Mouse (Mus musculus) lung, embryonic 14.5 days (tissue): ENCODE measurements around the gene Ttll13. TPM values are rescaled to one million over a fixed set of nuclear protein-coding genes. Genes with fewer than 3 reads are reported as not detected.

Experiments used
- ATAC-seq: fragments of 200-750 bp; cut with Nextera tagmentation; 2 replicates; pipeline ENCODE4 v1.8.0; 2017; ENCODE audit warnings: mild to moderate bottlenecking, moderate TSS enrichment, moderate library complexity; ENCODE audit not compliant: insufficient read depth
- DNase-seq: peaks from one replicate; pipeline ENCODE4 v3.0.0-alpha.2; 2015
- H3K27ac ChIP-seq: fragments of 300-500 bp; sonication (generic); 2 replicates; pipeline ENCODE4 v1.5.1; 2014; ENCODE audit warnings: low read depth, mild to moderate bottlenecking, moderate library complexity
- H3K27me3 ChIP-seq: fragments of 300-500 bp; sonication (generic); 2 replicates; pipeline ENCODE4 v1.6.1; 2014; ENCODE audit warnings: low read length, control low read depth; ENCODE audit not compliant: insufficient read depth
- H3K36me3 ChIP-seq: fragments of 300-500 bp; sonication (generic); 2 replicates; pipeline ENCODE4 v1.6.1; 2014; ENCODE audit warnings: control low read depth; ENCODE audit not compliant: insufficient read depth
- H3K4me1 ChIP-seq: fragments of 300-500 bp; sonication (generic); 2 replicates; pipeline ENCODE4 v1.6.1; 2014; ENCODE audit warnings: antibody characterized with exemption, control low read depth; ENCODE audit not compliant: insufficient read depth
- H3K4me2 ChIP-seq: fragments of 300-500 bp; sonication (generic); 2 replicates; pipeline ENCODE4 v1.6.1; 2014; ENCODE audit warnings: mild to moderate bottlenecking
- H3K4me3 ChIP-seq: fragments of 300-500 bp; sonication (generic); 2 replicates; pipeline ENCODE4 v1.5.1; 2014; ENCODE audit warnings: low read depth, low read length
- H3K9ac ChIP-seq: fragments of 300-500 bp; sonication (generic); 2 replicates; pipeline ENCODE4 v1.6.1; 2014
- H3K9me3 ChIP-seq: fragments of 300-500 bp; sonication (generic); 2 replicates; pipeline ENCODE4 v1.6.1; 2016; ENCODE audit warnings: low read depth, low read length, control low read depth
- CTCF ChIP-seq: IDR thresholded peaks from 2 replicates; pipeline ENCODE4 v1.5.1; 2016; ENCODE audit warnings: antibody characterized with exemption, low read depth
- WGBS: fragments of 180-500 bp; shearing (Covaris S2); extraction: QIAGEN DNeasy Blood & Tissue Kit; methylation state at CpG from one replicate; pipeline ENCODE4 v1.1.7; 2014; 5-methylcytosine and 5-hydroxymethylcytosine counted together
- polyA plus RNA-seq: library from polyadenylated mRNA; unstranded; fragments of >200 nt; fragmentation: Nextera tagmentation; extraction: Ambion mirVana; gene quantifications from 2 replicates; pipeline ENCODE4 v1.2.1, GENCODE M21; 2014

The Ttll13 gene
- polyA plus RNA-seq, 1 experiment from 2014 or later = 0.71 TPM

DNA sequence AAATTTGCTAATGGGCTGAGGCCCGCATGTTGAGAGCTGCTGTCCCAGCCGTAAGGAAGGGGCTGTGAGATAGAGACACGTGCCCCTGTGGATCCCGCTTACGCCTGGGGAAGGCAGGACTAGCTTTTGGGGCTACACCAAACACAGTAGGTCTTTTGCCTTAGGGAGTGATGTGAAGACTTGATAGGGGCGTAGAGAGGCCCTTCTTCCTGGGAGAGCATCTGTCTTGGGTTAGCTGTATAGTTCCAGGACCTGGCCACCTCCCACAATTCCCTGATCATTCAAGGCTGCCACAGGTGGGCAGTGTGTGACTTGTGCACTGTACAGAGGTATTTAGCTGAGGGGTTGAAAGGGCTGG, 45.6 kb upstream of the Ttll13 start:
- Histone ChIP-seq H3K27me3 (no peaks in the 10 kb centered on the region), H3K4me3 (no peak overlapping the region), H3K4me2 (peak overlapping the region; percentile 95; the same call in 1 of the 2 replicates), H3K9me3 (no peaks in the 10 kb centered on the region), H3K36me3 (0 out of 2 replicates have a peak, but pooled peaks cover 4% of the 10 kb centered on the region), H3K27ac (no peak overlapping the region), H3K9ac (no peak overlapping the region), H3K4me1 (peaks cover 8% of the 10 kb centered on the region)
- 79% methylated on average over 6 of the region's 6 CpGs for WGBS
- ATAC-seq = no peak
- DNase-seq = no peak
- TF ChIP-seq CTCF = no peak

DNA sequence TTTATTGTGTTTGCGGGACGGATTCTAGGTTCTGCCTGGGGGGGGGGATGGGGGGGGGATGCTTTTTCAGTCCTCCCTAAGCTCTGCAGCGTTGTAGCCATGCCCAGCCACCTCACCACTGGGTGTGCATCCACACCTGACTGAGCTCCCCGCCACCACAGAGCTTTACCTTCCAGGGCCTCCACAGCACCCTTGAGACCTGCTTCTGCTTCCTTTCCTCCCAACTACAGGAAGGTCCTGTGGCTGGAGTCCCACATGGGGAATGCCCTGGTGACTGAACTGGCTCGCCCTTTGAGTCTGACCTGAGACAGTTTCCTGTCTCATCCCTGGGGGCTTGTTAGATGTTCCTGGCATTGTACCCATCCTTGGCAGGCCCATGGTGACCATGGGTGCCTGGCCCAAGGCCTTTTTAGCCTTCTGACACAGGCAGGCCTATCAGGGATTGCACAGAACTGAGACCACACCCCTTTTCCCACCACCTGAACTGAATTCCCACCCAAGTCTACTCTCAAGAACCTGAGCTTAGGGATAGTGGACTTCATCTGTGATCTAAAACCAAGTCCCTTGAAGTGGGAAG, 45.1 kb upstream of the Ttll13 start:
- H3K4me1 ChIP-seq = peaks cover 8% of the 10 kb centered on the region
- no peaks in the 10 kb centered on the region for H3K27me3 ChIP-seq
- H3K9ac ChIP-seq = no peak overlapping the region
- no peak for DNase-seq
- H3K4me3 ChIP-seq = no peak overlapping the region
- no peak for TF ChIP-seq CTCF
- H3K9me3 ChIP-seq = no peaks in the 10 kb centered on the region
- H3K27ac ChIP-seq = no peak overlapping the region
- ATAC-seq = no peak
- 0 out of 2 replicates have a peak, but pooled peaks cover 4% of the 10 kb centered on the region for H3K36me3 ChIP-seq
- H3K4me2 ChIP-seq = no peak overlapping the region
- 89% methylated on average over 5 of the region's 5 CpGs for WGBS

DNA sequence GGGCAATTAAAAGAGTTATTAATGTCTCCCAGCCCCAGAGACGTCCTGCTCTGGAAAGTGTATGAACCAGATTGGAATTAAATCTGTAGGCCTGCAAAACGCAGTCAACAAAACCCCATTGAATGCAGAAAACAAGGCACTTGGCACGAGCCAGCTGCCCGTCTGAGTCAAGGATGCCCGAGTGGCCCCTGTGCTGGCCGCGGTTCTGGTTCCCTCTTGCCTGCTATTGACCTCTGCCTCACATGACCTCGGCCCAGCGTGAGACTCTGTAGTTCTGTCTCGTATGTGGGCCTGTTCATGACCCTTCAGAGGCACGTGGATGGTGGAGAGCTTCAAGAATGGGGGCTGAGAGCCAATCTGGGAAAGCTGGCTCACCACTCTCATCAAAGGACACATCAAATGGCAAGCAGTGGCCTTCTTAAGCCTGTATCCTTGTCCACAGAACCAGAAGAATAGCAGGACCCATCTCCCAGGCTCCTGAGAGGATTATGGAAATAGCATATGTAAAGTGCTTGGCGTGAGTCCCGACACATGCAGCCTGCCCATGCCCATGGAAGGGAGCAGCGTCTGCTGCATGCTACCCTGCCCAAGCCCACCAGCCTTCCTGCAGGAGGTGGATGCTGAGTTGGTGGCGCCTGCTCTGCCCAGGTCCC, 44.2 kb upstream of the Ttll13 start:
- no peak overlapping the region for H3K9ac ChIP-seq
- WGBS = 80% methylated on average over 15 of the region's 15 CpGs
- no peak overlapping the region for H3K4me3 ChIP-seq
- no peaks in the 10 kb centered on the region for H3K27me3 ChIP-seq
- peaks cover 8% of the 10 kb centered on the region for H3K4me1 ChIP-seq
- H3K36me3 ChIP-seq = 0 out of 2 replicates have a peak, but pooled peaks cover 4% of the 10 kb centered on the region
- no peak overlapping the region for H3K4me2 ChIP-seq
- H3K27ac ChIP-seq = no peak overlapping the region
- TF ChIP-seq CTCF = no peak
- no peaks in the 10 kb centered on the region for H3K9me3 ChIP-seq
- DNase-seq (no peak), ATAC-seq (no peak)

DNA sequence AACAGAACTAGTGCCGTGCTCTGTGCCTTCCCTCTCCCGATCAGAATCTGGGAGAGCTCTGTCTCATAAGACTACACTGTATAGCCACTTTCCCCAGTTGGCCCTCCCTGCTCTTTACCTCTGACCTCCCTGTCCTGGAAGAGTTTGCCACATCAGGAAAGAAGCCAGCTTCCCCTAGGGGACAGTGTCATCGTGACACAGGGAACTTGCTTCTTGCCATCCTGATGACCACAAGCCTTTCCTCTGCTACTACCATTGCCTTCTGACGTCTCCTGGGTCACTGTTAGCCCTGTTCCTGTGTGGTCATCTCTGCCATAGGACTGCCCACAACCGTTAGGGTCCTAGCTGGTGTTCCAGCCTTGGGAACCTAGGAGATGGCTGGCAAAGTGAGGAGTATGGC, 43.2 kb upstream of the Ttll13 start:
- H3K36me3 ChIP-seq = 0 out of 2 replicates have a peak, but pooled peaks cover 4% of the 10 kb centered on the region
- no peak for ATAC-seq
- H3K4me1 ChIP-seq = peaks cover 13% of the 10 kb centered on the region
- H3K27me3 ChIP-seq = no peaks in the 10 kb centered on the region
- DNase-seq = no peak
- H3K9me3 ChIP-seq = no peaks in the 10 kb centered on the region
- TF ChIP-seq CTCF = no peak
- 85% methylated on average over 5 of the region's 5 CpGs for WGBS
- H3K27ac ChIP-seq = no peak overlapping the region
- H3K9ac ChIP-seq = no peak overlapping the region
- no peak overlapping the region for H3K4me2 ChIP-seq
- no peak overlapping the region for H3K4me3 ChIP-seq

DNA sequence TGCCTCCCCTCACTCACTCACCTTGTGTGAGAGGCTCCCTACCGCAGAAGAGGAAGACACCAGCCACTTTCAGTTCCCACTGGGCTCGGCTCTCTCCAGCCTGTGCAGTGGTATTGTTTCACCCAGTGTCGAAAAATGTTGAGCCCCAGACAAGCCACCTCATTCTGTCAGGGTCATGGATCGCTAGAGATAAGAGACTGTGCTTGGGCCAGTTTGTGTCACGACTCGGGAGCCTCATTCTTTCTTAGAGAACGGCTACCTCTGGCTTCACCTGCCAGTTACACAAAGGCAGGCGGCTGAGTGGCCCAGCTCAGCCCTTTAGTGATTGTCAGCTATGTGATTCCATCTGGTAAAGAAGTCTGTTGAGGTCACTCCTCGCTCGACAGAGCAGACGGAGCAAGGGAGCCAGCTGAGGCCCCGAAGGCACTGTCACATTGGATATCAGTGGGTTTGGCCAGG, 42.5 kb upstream of the Ttll13 start:
- no peak for TF ChIP-seq CTCF
- Histone ChIP-seq H3K27ac (no peak overlapping the region), H3K9me3 (no peaks in the 10 kb centered on the region), H3K9ac (no peak overlapping the region), H3K4me3 (no peak overlapping the region), H3K27me3 (no peaks in the 10 kb centered on the region), H3K36me3 (0 out of 2 replicates have a peak, but pooled peaks cover 4% of the 10 kb centered on the region), H3K4me2 (no peak overlapping the region), H3K4me1 (peaks cover 19% of the 10 kb centered on the region)
- ATAC-seq (no peak), DNase-seq (no peak)
- WGBS = 47% methylated on average over 12 of the region's 12 CpGs

DNA sequence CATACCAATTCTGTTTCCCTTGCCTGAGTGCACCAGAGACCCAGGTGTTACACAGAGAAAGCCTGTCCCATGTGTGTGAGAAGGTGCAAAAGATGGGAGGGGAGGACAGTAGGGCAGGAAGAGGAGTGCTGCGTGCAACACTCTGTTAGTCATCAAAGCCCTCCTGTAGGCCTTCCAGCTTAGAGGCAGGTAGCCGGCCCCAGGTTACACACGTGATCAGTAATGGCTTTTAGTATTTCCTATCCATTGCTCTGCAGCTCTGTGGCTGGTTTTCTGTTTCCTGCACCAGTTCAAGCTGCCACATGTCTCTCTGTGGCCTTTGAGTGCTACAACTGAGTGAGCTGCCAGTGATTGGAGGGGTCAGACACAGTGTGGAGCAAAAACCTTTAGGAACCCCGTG, 41.8 kb upstream of the Ttll13 start:
- Histone ChIP-seq H3K27me3 (no peaks in the 10 kb centered on the region), H3K9me3 (no peaks in the 10 kb centered on the region), H3K4me3 (no peak overlapping the region), H3K4me2 (no peak overlapping the region), H3K36me3 (0 out of 2 replicates have a peak, but pooled peaks cover 4% of the 10 kb centered on the region), H3K27ac (no peak overlapping the region), H3K4me1 (peaks cover 23% of the 10 kb centered on the region), H3K9ac (no peak overlapping the region)
- WGBS = 75% methylated on average over 4 of the region's 4 CpGs
- ATAC-seq = no peak
- no peak for TF ChIP-seq CTCF
- DNase-seq = no peak

DNA sequence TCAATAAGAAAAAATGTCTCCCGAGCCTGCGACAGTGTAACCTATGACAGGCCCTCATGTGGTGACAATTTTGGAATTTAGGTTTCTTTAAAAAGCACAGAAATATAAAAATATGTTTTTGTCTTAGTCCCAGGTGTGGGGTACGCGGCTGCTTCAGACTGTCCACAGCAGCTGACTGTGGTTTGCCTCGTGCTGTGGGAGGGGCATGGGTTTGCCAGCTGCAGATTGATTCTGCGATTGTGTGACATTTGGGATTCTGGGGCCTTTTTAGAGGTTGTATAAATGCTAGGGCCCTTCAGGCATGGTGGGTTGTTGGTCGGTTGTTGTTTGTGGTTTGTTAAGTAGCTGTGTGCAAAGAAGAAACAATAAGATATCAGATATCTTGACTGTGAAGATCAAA, 41.2 kb upstream of the Ttll13 start:
- no peak for TF ChIP-seq CTCF
- 0 out of 2 replicates have a peak, but pooled peaks cover 4% of the 10 kb centered on the region for H3K36me3 ChIP-seq
- H3K4me1 ChIP-seq = peaks cover 23% of the 10 kb centered on the region
- H3K9ac ChIP-seq = no peak overlapping the region
- H3K27me3 ChIP-seq = no peaks in the 10 kb centered on the region
- no peak overlapping the region for H3K27ac ChIP-seq
- H3K4me3 ChIP-seq = no peak overlapping the region
- no peaks in the 10 kb centered on the region for H3K9me3 ChIP-seq
- no peak overlapping the region for H3K4me2 ChIP-seq
- no peak for ATAC-seq
- no peak for DNase-seq
- 75% methylated on average over 7 of the region's 7 CpGs for WGBS
